Mouse (Mus musculus) ES-E14 (cell line): Measurements from ENCODE around the gene Cyp2j9. TPM values are rescaled to one million over a fixed set of nuclear protein-coding genes. Genes with fewer than 3 reads are reported as not detected.

ENCODE experiments used
- DNase-seq: peaks from one replicate; pipeline ENCODE4 v3.0.0-alpha.2; 2013; ENCODE audit warnings: low read depth, low spot score
- H3K27ac ChIP-seq: 2 replicates; pipeline ENCODE4 v1.5.1; 2012; ENCODE audit warnings: low read depth, mild to moderate bottlenecking, low read length, moderate library complexity, mixed read lengths; ENCODE audit not compliant: poor library complexity, insufficient read depth, severe bottlenecking
- H3K36me3 ChIP-seq: 2 replicates; pipeline ENCODE4 v1.6.1; 2012; ENCODE audit warnings: mild to moderate bottlenecking, low read length, moderate library complexity, mixed read lengths; ENCODE audit not compliant: control insufficient read depth, poor library complexity, insufficient read depth, severe bottlenecking
- H3K4me1 ChIP-seq, 2 experiments: fragments of 150-350 bp in 1 of 2; sonication (generic) in 1 of 2; 2 replicates each; pipeline ENCODE4 v1.6.1; 2012; ENCODE audit warnings: low read length in 2 of 2, mild to moderate bottlenecking in 1 of 2, mixed read lengths in 1 of 2; ENCODE audit not compliant: control insufficient read depth in 2 of 2, insufficient read depth in 2 of 2, poor library complexity in 1 of 2
- H3K4me3 ChIP-seq, 2 experiments: fragments of 150-350 bp in 1 of 2; sonication (generic) in 1 of 2; 2 replicates each; pipeline ENCODE4 v1.5.1; 2012; ENCODE audit warnings: low read length in 2 of 2, low read depth in 1 of 2, mild to moderate bottlenecking in 1 of 2, mixed read lengths in 1 of 2; ENCODE audit not compliant: insufficient read depth in 1 of 2, poor library complexity in 1 of 2, severe bottlenecking in 1 of 2
- H3K9ac ChIP-seq: 2 replicates; pipeline ENCODE4 v1.6.1; 2012; ENCODE audit warnings: low read depth, mild to moderate bottlenecking, low read length, mixed read lengths; ENCODE audit not compliant: poor library complexity, insufficient read depth, severe bottlenecking
- H3K9me3 ChIP-seq: fragments of 150-350 bp; sonication (generic); 2 replicates; pipeline ENCODE4 v1.6.1; 2012; ENCODE audit warnings: low read depth, mild to moderate bottlenecking, low read length; ENCODE audit not compliant: control insufficient read depth, insufficient read depth
- CHD2 ChIP-seq: IDR thresholded peaks from 2 replicates; pipeline ENCODE4 v1.6.1; 2014; ENCODE audit warnings: mild to moderate bottlenecking, low read depth, low read length, inconsistent platforms
- HCFC1 ChIP-seq: IDR thresholded peaks from 2 replicates; pipeline ENCODE4 v1.6.1; 2012; ENCODE audit warnings: low read length, inconsistent platforms, borderline replicate concordance; ENCODE audit not compliant: insufficient read depth
- MAFK ChIP-seq: IDR thresholded peaks from 2 replicates; pipeline ENCODE4 v1.6.1; 2014; ENCODE audit warnings: mild to moderate bottlenecking, low read depth, low read length, inconsistent platforms; ENCODE audit not compliant: insufficient read depth
- ZC3H11A ChIP-seq: IDR thresholded peaks from 2 replicates; pipeline ENCODE4 v1.6.1; 2012; ENCODE audit warnings: low read depth, mild to moderate bottlenecking, inconsistent platforms, low read length, borderline replicate concordance
- ZNF384 ChIP-seq: IDR thresholded peaks from 2 replicates; pipeline ENCODE4 v1.6.1; 2012; ENCODE audit warnings: low read depth, low read length, inconsistent platforms
- in situ Hi-C, 2 experiments: fragments of 600-800 bp; cut with MboI; formaldehyde crosslinking; loops; one replicate each; pipeline ENCODE4 v1.15.1; 2025; ENCODE audit warnings: low sequenced_read_pairs in 2 of 2, inconsistent platforms in 1 of 2; ENCODE audit not compliant: unreplicated experiment in 2 of 2
- total RNA-seq: library from RNA; depleted of rRNA; stranded (reverse); fragments of 300-350 nt; gene quantifications from 2 replicates; pipeline ENCODE4 v1.2.3, GENCODE M21; 2012; rRNA removed

Cyp2j9 gene
- total RNA-seq, 1 experiment: 1.4 TPM

DNA sequence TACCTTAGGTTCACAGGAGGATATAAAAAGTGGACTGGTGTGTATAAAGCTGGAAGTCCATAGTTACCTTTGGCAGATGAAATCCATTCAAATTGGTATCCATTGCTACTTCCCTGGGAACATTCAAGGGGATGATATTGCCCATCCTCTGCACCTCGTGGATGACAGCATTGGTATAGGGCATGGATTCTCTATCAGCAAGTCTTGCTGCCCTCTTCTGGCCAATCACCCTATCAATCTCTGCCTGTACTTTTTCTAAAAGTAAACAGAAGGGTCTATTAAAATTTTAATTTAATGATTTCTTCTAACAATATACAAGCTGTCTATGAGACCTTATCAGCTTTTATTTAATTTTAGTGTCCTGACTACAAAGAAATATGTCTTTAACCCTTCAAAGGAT, 65.6 kb downstream of the Cyp2j9 start:
- H3K27ac ChIP-seq: no peak overlapping the region
- no peaks in the 10 kb centered on the region for H3K9me3 ChIP-seq
- in situ Hi-C loops: no loop called here
- no peak overlapping the region for H3K4me3 ChIP-seq
- no peaks in the 10 kb centered on the region for H3K4me1 ChIP-seq
- no peak for TF ChIP-seq ZC3H11A
- TF ChIP-seq CHD2: no peak
- no peak for TF ChIP-seq MAFK
- no peak for TF ChIP-seq HCFC1
- TF ChIP-seq ZNF384: no peak
- DNase-seq: peak; percentile 4
- H3K9ac ChIP-seq: no peak overlapping the region
- H3K36me3 ChIP-seq: no peaks in the 10 kb centered on the region

DNA sequence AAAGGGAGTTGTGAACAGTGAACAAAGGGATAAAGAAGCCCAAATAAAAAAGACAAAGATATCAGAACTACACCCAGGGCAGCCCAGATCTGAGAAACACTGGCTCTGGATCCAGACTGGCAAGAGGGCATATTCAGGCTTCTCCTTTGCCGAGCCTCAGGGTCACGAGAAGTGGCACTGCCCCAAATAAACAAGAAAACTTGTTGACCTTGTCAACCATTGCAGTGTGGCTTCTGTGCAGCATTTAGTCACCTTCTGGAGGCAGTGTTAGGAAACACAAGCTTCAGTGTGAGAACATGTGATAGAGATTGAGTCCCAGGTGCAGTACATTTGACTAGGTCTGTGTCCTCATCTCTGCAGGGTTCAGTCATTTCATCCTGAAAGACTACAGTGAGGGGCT, 69.1 kb downstream of the Cyp2j9 start:
- H3K9me3 ChIP-seq: no peaks in the 10 kb centered on the region
- H3K4me3 ChIP-seq: no peak overlapping the region
- H3K9ac ChIP-seq: no peak overlapping the region
- in situ Hi-C loops: no loop called here
- no peak for DNase-seq
- H3K27ac ChIP-seq: no peak overlapping the region
- TF ChIP-seq ZC3H11A (no peak), ZNF384 (no peak), CHD2 (no peak), HCFC1 (no peak), MAFK (no peak)
- H3K36me3 ChIP-seq: no peaks in the 10 kb centered on the region
- H3K4me1 ChIP-seq: no peaks in the 10 kb centered on the region

Other genes starting within 250 kb of the Cyp2j9 start
- gene Cyp2j11, start 242.9 kb downstream of the Cyp2j9 start, total RNA-seq: not detected in 2 replicates
- gene Cyp2j8, start 84.2 kb downstream of the Cyp2j9 start, total RNA-seq: not detected in 2 replicates
- gene Cyp2j6, start 37.9 kb downstream of the Cyp2j9 start, total RNA-seq: 1.7 and 1.8 TPM in 2 replicates
- gene Cyp2j5, start 72.6 kb upstream of the Cyp2j9 start, total RNA-seq: not detected in 2 replicates
- not detected in 2 replicates for gene Gm12695, start 193.6 kb upstream of the Cyp2j9 start, total RNA-seq